Mouse (Mus musculus): ENCODE measurements around the gene Rnf43. TPM values are rescaled to one million over a fixed set of nuclear protein-coding genes. Genes with fewer than 3 reads are reported as not detected.

The Rnf43 gene
- total and polyA plus RNA-seq, 2 experiments from 2014 or later, result 0.79 to 1.8 TPM

DNA sequence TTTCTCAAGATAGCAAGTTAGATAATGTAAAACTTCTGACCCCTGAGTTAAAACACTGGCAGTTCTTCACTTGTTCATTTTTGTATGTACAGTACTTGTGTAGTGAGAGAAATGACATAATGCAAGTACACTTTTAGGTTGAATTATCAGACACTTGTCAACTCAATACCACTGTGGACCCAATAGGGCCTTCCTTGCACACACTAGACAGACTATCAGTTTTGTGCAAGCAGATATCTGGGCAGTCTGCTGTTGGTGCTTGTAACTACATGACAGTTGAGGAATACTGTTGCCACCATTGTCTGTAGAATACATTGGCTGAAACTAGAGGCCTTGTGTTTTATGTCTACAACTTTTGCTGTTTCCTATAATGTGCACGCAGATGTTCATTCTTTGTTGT lies 10.8 kb downstream of the Rnf43 start:
- no peak overlapping the region for H3K27ac ChIP-seq (ENCODE audit: low read depth, low read length)
- 100% methylated on average over 1 of the region's 1 CpGs for WGBS
- H3K4me1 ChIP-seq (ENCODE audit: insufficient read depth), result no peaks in the 10 kb centered on the region
- no peak overlapping the region for H3K4me3 ChIP-seq (ENCODE audit: low read depth, low read length)
- DNase-seq (no peak), ATAC-seq (no peak)
- TF ChIP-seq CTCF (IDR thresholded peaks at IDR 0.05; ENCODE audit: low read depth), result no peak
- no peak overlapping the region for H3K4me2 ChIP-seq (ENCODE audit: low read depth)
- H3K9me3 ChIP-seq (ENCODE audit: low read length), result no peaks in the 10 kb centered on the region
- H3K27me3 ChIP-seq (ENCODE audit: insufficient read depth, low read length), result no peaks in the 10 kb centered on the region
- H3K36me3 ChIP-seq (ENCODE audit: insufficient read depth), result no peaks in the 10 kb centered on the region
- no peak overlapping the region for H3K9ac ChIP-seq

DNA sequence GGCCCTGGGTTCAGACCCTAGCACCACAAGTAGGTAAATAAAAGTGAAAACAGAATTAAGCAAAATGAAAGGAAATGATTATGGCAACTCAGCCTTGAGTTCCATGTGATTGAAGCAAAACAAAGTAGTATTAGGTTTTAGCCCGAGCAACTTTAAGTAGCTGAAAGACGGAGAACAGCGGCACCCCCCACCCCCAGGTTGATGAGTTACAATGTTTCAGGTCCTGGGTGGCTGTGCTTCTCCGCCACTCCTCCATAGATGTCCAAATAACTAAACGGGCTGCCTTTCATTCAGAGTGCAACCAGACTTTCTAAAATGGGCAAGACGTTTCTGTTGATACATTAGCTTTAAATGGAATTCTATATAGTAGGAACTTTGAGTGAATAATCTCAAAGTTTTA lies 13.1 kb downstream of the Rnf43 start:
- no peaks in the 10 kb centered on the region for H3K27me3 ChIP-seq (ENCODE audit: insufficient read depth, low read length)

DNA sequence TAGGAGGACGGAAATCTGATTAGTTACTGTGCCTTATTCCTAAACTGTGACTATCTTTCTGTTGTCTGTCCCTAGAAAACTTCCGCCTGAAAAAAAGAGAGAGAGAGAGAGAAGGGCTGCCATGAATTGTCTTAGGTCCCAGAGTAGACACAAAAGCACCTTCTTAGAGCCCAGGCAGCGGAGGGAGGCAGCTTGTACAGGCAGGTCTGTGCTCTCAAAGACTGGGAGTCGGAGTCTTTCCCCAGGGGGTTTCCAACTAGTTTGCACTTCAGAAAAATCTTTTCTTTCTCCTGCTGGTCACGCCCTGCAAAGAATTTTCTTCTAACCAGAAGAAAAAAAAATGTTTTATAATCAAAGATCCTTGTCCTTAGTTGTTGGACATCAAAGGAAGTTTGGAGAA lies 15.2 kb downstream of the Rnf43 start:
- no peaks in the 10 kb centered on the region for H3K36me3 ChIP-seq (ENCODE audit: insufficient read depth)
- no peak overlapping the region for H3K4me3 ChIP-seq (ENCODE audit: low read depth, low read length)
- H3K4me2 ChIP-seq (ENCODE audit: low read depth), result no peak overlapping the region
- H3K9me3 ChIP-seq (ENCODE audit: low read length), result no peaks in the 10 kb centered on the region
- ATAC-seq (no peak), DNase-seq (no peak)
- H3K27ac ChIP-seq (ENCODE audit: low read depth, low read length), result no peak overlapping the region
- 41% methylated on average over 5 of the region's 5 CpGs for WGBS
- H3K27me3 ChIP-seq (ENCODE audit: insufficient read depth, low read length), result no peaks in the 10 kb centered on the region
- no peak for TF ChIP-seq CTCF (IDR thresholded peaks at IDR 0.05; ENCODE audit: low read depth)
- no peak overlapping the region for H3K9ac ChIP-seq
- no peaks in the 10 kb centered on the region for H3K4me1 ChIP-seq (ENCODE audit: insufficient read depth)

More for the DNA sequence above, 13.1 kb downstream of the Rnf43 start:
- 89% methylated on average over 6 of the region's 6 CpGs for WGBS
- DNase-seq (no peak), ATAC-seq (no peak)
- Histone ChIP-seq H3K27ac (ENCODE audit: low read depth, low read length) (no peak overlapping the region), H3K9ac (no peak overlapping the region), H3K4me2 (ENCODE audit: low read depth) (no peak overlapping the region), H3K4me1 (ENCODE audit: insufficient read depth) (no peaks in the 10 kb centered on the region), H3K9me3 (ENCODE audit: low read length) (no peaks in the 10 kb centered on the region), H3K36me3 (ENCODE audit: insufficient read depth) (no peaks in the 10 kb centered on the region), H3K4me3 (ENCODE audit: low read depth, low read length) (no peak overlapping the region)
- no peak for TF ChIP-seq CTCF (IDR thresholded peaks at IDR 0.05; ENCODE audit: low read depth)

GRCm38 (mm10) chr11:87678545-87678944 lies 16.0 kb downstream of the Rnf43 start:
- no peak overlapping the region for H3K27ac ChIP-seq (ENCODE audit: low read depth, low read length)
- no peak overlapping the region for H3K4me3 ChIP-seq (ENCODE audit: low read depth, low read length)
- no peaks in the 10 kb centered on the region for H3K27me3 ChIP-seq (ENCODE audit: insufficient read depth, low read length)
- DNase-seq (no peak), ATAC-seq (no peak)
- H3K4me1 ChIP-seq (ENCODE audit: insufficient read depth), result no peaks in the 10 kb centered on the region
- WGBS, result 86% methylated on average over 4 of the region's 4 CpGs
- H3K9ac ChIP-seq, result no peak overlapping the region
- H3K9me3 ChIP-seq (ENCODE audit: low read length), result no peaks in the 10 kb centered on the region
- no peak overlapping the region for H3K4me2 ChIP-seq (ENCODE audit: low read depth)
- no peaks in the 10 kb centered on the region for H3K36me3 ChIP-seq (ENCODE audit: insufficient read depth)
- no peak for TF ChIP-seq CTCF (IDR thresholded peaks at IDR 0.05; ENCODE audit: low read depth)

- TF ChIP-seq CTCF (IDR thresholded peaks at IDR 0.05; ENCODE audit: low read depth), result no peak
- Histone ChIP-seq H3K4me1 (ENCODE audit: insufficient read depth) (no peaks in the 10 kb centered on the region), H3K36me3 (ENCODE audit: insufficient read depth) (no peaks in the 10 kb centered on the region), H3K4me3 (ENCODE audit: low read depth, low read length) (no peak overlapping the region), H3K4me2 (ENCODE audit: low read depth) (no peak overlapping the region), H3K9me3 (ENCODE audit: low read length) (no peaks in the 10 kb centered on the region), H3K9ac (no peak overlapping the region), H3K27me3 (ENCODE audit: insufficient read depth, low read length) (no peaks in the 10 kb centered on the region), H3K27ac (ENCODE audit: low read depth, low read length) (no peak overlapping the region)
- ATAC-seq, result no peak
- 92% methylated on average over 7 of the region's 7 CpGs for WGBS
- DNase-seq, result no peak
Observed at GRCm38 (mm10) chr11:87678976-87679375, 16.5 kb downstream of the Rnf43 start.

- WGBS, result 85% methylated on average over 9 of the region's 9 CpGs
- Histone ChIP-seq H3K27ac (ENCODE audit: low read depth, low read length) (no peak overlapping the region), H3K4me2 (ENCODE audit: low read depth) (no peak overlapping the region), H3K4me1 (ENCODE audit: insufficient read depth) (no peaks in the 10 kb centered on the region), H3K27me3 (ENCODE audit: insufficient read depth, low read length) (no peaks in the 10 kb centered on the region), H3K9ac (no peak overlapping the region), H3K36me3 (ENCODE audit: insufficient read depth) (no peaks in the 10 kb centered on the region), H3K4me3 (ENCODE audit: low read depth, low read length) (no peak overlapping the region), H3K9me3 (ENCODE audit: low read length) (no peaks in the 10 kb centered on the region)
- no peak for TF ChIP-seq CTCF (IDR thresholded peaks at IDR 0.05; ENCODE audit: low read depth)
- DNase-seq (no peak), ATAC-seq (no peak)
Observed at GRCm38 (mm10) chr11:87680786-87681185, 18.3 kb downstream of the Rnf43 start.

DNA sequence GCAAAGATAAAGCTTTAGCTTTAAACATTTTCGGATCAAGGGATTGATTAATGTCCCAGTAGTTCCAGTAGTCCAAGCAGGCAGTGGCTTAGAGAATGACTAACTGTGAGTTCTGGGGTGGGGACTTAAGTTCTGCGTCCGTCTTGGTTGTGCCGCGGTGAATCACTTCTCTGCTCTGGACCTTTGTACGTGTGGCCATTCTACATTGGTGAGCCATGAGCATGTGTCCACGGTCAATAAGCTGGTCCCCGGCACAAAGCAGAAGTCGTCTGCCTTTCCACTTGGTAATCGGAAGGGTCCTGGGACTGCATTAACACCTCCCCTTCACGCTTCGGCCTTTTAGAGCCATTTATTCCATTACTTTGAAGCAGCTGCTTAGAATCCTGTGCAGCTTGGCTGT lies 19.6 kb downstream of the Rnf43 start:
- WGBS, result 92% methylated on average over 12 of the region's 12 CpGs
- Histone ChIP-seq H3K4me3 (ENCODE audit: low read depth, low read length) (no peak overlapping the region), H3K27ac (ENCODE audit: low read depth, low read length) (no peak overlapping the region), H3K9me3 (ENCODE audit: low read length) (no peaks in the 10 kb centered on the region), H3K9ac (no peak overlapping the region), H3K27me3 (ENCODE audit: insufficient read depth, low read length) (no peaks in the 10 kb centered on the region), H3K4me1 (ENCODE audit: insufficient read depth) (no peaks in the 10 kb centered on the region), H3K4me2 (ENCODE audit: low read depth) (no peak overlapping the region), H3K36me3 (ENCODE audit: insufficient read depth) (no peaks in the 10 kb centered on the region)
- no peak for ATAC-seq
- TF ChIP-seq CTCF (IDR thresholded peaks at IDR 0.05; ENCODE audit: low read depth), result no peak
- no peak for DNase-seq
